Mouse (Mus musculus) midbrain, postnatal 0 days (tissue): ENCODE data around the gene F5. TPM values are rescaled to one million over a fixed set of nuclear protein-coding genes. Genes with fewer than 3 reads are reported as not detected.

ENCODE experiments used
- ATAC-seq: fragments of 200-750 bp; cut with Nextera tagmentation; 2 replicates; pipeline ENCODE4 v1.8.0; 2017; ENCODE audit warnings: moderate number of reproducible peaks, mild to moderate bottlenecking, moderate TSS enrichment, moderate library complexity; ENCODE audit not compliant: low FRiP score
- DNase-seq: peaks from one replicate; pipeline ENCODE4 v3.0.0-alpha.2; 2015; ENCODE audit warnings: low spot score
- H3K27ac ChIP-seq: fragments of 300-500 bp; sonication (generic); 2 replicates; pipeline ENCODE4 v1.5.1; 2014; ENCODE audit warnings: low read depth, mild to moderate bottlenecking, low read length, mixed read lengths
- H3K27me3 ChIP-seq: fragments of 300-500 bp; sonication (generic); 2 replicates; pipeline ENCODE4 v1.6.1; 2014; ENCODE audit warnings: low read length, control low read depth, mixed read lengths; ENCODE audit not compliant: insufficient read depth
- H3K36me3 ChIP-seq: fragments of 300-500 bp; sonication (generic); 2 replicates; pipeline ENCODE4 v1.6.1; 2014; ENCODE audit warnings: low read length, control low read depth, mixed read lengths; ENCODE audit not compliant: insufficient read depth
- H3K4me1 ChIP-seq: fragments of 300-500 bp; sonication (generic); 2 replicates; pipeline ENCODE4 v1.6.1; 2014; ENCODE audit warnings: mild to moderate bottlenecking, control low read depth, antibody characterized with exemption, low read length, mixed read lengths; ENCODE audit not compliant: insufficient read depth
- H3K4me2 ChIP-seq: fragments of 300-500 bp; sonication (generic); 2 replicates; pipeline ENCODE4 v1.6.1; 2014; ENCODE audit warnings: low read depth, mild to moderate bottlenecking, low read length, mixed read lengths; ENCODE audit not compliant: poor library complexity, severe bottlenecking
- H3K4me3 ChIP-seq: fragments of 300-500 bp; sonication (generic); 2 replicates; pipeline ENCODE4 v1.5.1; 2014; ENCODE audit warnings: low read depth, mild to moderate bottlenecking, low read length, moderate library complexity
- H3K9ac ChIP-seq: fragments of 300-500 bp; sonication (generic); replicated peaks from 2 replicates; pipeline ENCODE4 v1.6.1; 2014; ENCODE audit warnings: mild to moderate bottlenecking, low read length, moderate library complexity, mixed read lengths; ENCODE audit not compliant: poor library complexity, severe bottlenecking
- H3K9me3 ChIP-seq: fragments of 300-500 bp; sonication (generic); 2 replicates; pipeline ENCODE4 v1.6.1; 2016; ENCODE audit warnings: low read length, control low read depth
- CTCF ChIP-seq: IDR thresholded peaks from 2 replicates; pipeline ENCODE4 v1.5.1; 2016; ENCODE audit warnings: antibody characterized with exemption, mild to moderate bottlenecking
- WGBS: fragments of 180-500 bp; shearing (Covaris S2); extraction: QIAGEN DNeasy Blood & Tissue Kit; methylation state at CpG from one replicate; pipeline ENCODE4 v1.1.7; 2014; 5-methylcytosine and 5-hydroxymethylcytosine counted together
- polyA plus RNA-seq: library from polyadenylated mRNA; unstranded; fragments of >200 nt; fragmentation: Nextera tagmentation; extraction: Ambion mirVana; gene quantifications from 2 replicates; pipeline ENCODE4 v1.2.1, GENCODE M21; 2015
- total RNA-seq: library from RNA; depleted of rRNA; stranded (reverse); fragments of >200 nt; gene quantifications from 2 replicates; pipeline ENCODE4 v1.2.3, GENCODE M21; 2014

The F5 gene
- total and polyA plus RNA-seq, 2 experiments from 2014 or later = 0.04 to 0.05 TPM

- Histone ChIP-seq H3K9ac (no peak overlapping the region), H3K4me2 (no peak overlapping the region), H3K9me3 (no peaks in the 10 kb centered on the region), H3K27ac (no peak overlapping the region), H3K4me1 (no peaks in the 10 kb centered on the region), H3K36me3 (no peaks in the 10 kb centered on the region), H3K27me3 (no peaks in the 10 kb centered on the region), H3K4me3 (no peak overlapping the region)
- DNase-seq = no peak
- no peak for ATAC-seq
- no peak for TF ChIP-seq CTCF
- 89% methylated on average over 6 of the region's 6 CpGs for WGBS
Observed at GRCm38 (mm10) chr1:164117869-164118268, 33.8 kb upstream of the F5 start.

GRCm38 (mm10) chr1:164119892-164120776 lies 31.5 kb upstream of the F5 start:
- WGBS = 91% methylated on average over 3 of the region's 3 CpGs
- Histone ChIP-seq H3K9ac (no peak overlapping the region), H3K9me3 (no peaks in the 10 kb centered on the region), H3K4me2 (no peak overlapping the region), H3K27ac (no peak overlapping the region), H3K27me3 (no peaks in the 10 kb centered on the region), H3K4me3 (no peak overlapping the region), H3K36me3 (no peaks in the 10 kb centered on the region), H3K4me1 (no peaks in the 10 kb centered on the region)
- no peak for TF ChIP-seq CTCF
- no peak for DNase-seq
- ATAC-seq = no peak

- Histone ChIP-seq H3K27me3 (no peaks in the 10 kb centered on the region), H3K4me1 (no peaks in the 10 kb centered on the region), H3K9me3 (no peaks in the 10 kb centered on the region), H3K4me2 (no peak overlapping the region), H3K27ac (no peak overlapping the region), H3K9ac (no peak overlapping the region), H3K4me3 (no peak overlapping the region), H3K36me3 (no peaks in the 10 kb centered on the region)
- TF ChIP-seq CTCF = no peak
- WGBS = 91% methylated on average over 3 of the region's 3 CpGs
- DNase-seq (no peak), ATAC-seq (no peak)
Observed at GRCm38 (mm10) chr1:164120777-164121158, 30.9 kb upstream of the F5 start.

- no peaks in the 10 kb centered on the region for H3K27me3 ChIP-seq
- no peaks in the 10 kb centered on the region for H3K4me1 ChIP-seq
- DNase-seq = no peak
- H3K36me3 ChIP-seq = no peaks in the 10 kb centered on the region
- no peak overlapping the region for H3K27ac ChIP-seq
- H3K9me3 ChIP-seq = no peaks in the 10 kb centered on the region
- H3K4me3 ChIP-seq = no peak overlapping the region
- no peak overlapping the region for H3K4me2 ChIP-seq
- no peak for TF ChIP-seq CTCF
- H3K9ac ChIP-seq = no peak overlapping the region
- no peak for ATAC-seq
- 85% methylated on average over 3 of the region's 3 CpGs for WGBS
Observed at GRCm38 (mm10) chr1:164123836-164124235, 27.8 kb upstream of the F5 start.

- H3K9ac ChIP-seq = no peak overlapping the region
- no peaks in the 10 kb centered on the region for H3K36me3 ChIP-seq
- ATAC-seq (no peak), DNase-seq (no peak)
- no peak overlapping the region for H3K4me2 ChIP-seq
- no peak overlapping the region for H3K4me3 ChIP-seq
- 77% methylated on average over 3 of the region's 3 CpGs for WGBS
- no peak for TF ChIP-seq CTCF
- H3K27me3 ChIP-seq = no peaks in the 10 kb centered on the region
- no peak overlapping the region for H3K27ac ChIP-seq
- H3K4me1 ChIP-seq = no peaks in the 10 kb centered on the region
- no peaks in the 10 kb centered on the region for H3K9me3 ChIP-seq
Observed at GRCm38 (mm10) chr1:164130013-164130412, 21.6 kb upstream of the F5 start.

- no peaks in the 10 kb centered on the region for H3K9me3 ChIP-seq
- H3K4me3 ChIP-seq = no peak overlapping the region
- no peak overlapping the region for H3K9ac ChIP-seq
- no peaks in the 10 kb centered on the region for H3K4me1 ChIP-seq
- H3K4me2 ChIP-seq = no peak overlapping the region
- H3K27me3 ChIP-seq = no peaks in the 10 kb centered on the region
- TF ChIP-seq CTCF = no peak
- H3K27ac ChIP-seq = no peak overlapping the region
- no peak for ATAC-seq
- 80% methylated on average over 1 of the region's 1 CpGs for WGBS
- H3K36me3 ChIP-seq = no peaks in the 10 kb centered on the region
- DNase-seq = no peak
Observed at GRCm38 (mm10) chr1:164132609-164133008, 19.0 kb upstream of the F5 start.
